Mouse (Mus musculus): Measurements from ENCODE around the gene Golph3.

GRCm38 (mm10) chr15:12360519-12361212 lies 39.4 kb downstream of the Golph3 start:
- no peak for TF ChIP-seq POLR2A (IDR thresholded peaks at IDR 0.05; ENCODE audit: low read depth, low read length)
- no peak for TF ChIP-seq CTCF (IDR thresholded peaks at IDR 0.05; ENCODE audit: extremely low read depth, insufficient read depth, insufficient read length, insufficient replicate concordance)

Data from spleen, adult 2 months (tissue).